Mouse (Mus musculus): ENCODE results near the gene Tceal1. TPM values are rescaled to one million over a fixed set of nuclear protein-coding genes. Genes with fewer than 3 reads are reported as not detected.

The Tceal1 gene
- polyA plus RNA-seq, 1 experiment = 2.9 TPM

GRCm38 (mm10) chrX:136755464-136755863, 47.7 kb downstream of the Tceal1 start:
- DNase-seq (ENCODE audit: low read depth) = no peak

Other genes starting within 250 kb of the Tceal1 start
- gene Kir3dl1, start 190.0 kb upstream of the Tceal1 start, polyA plus RNA-seq (2012; rRNA removed) = not detected in 2 replicates
- gene Kir3dl2, start 163.9 kb upstream of the Tceal1 start, polyA plus RNA-seq (2012; rRNA removed) = not detected in 2 replicates
- 9.5 and 14.9 TPM in 2 replicates for gene Tceal3, start 117.1 kb upstream of the Tceal1 start, polyA plus RNA-seq (2012; rRNA removed)
- 176 and 232 TPM in 2 replicates for gene Morf4l2, start 35.7 kb downstream of the Tceal1 start, polyA plus RNA-seq (2012; rRNA removed)
- not detected in 2 replicates for gene Glra4, start 72.2 kb downstream of the Tceal1 start, polyA plus RNA-seq (2012; rRNA removed)
- 3.4 and 4.7 TPM in 2 replicates for gene Plp1, start 114.7 kb downstream of the Tceal1 start, polyA plus RNA-seq (2012; rRNA removed)
- gene Rab9b, start 160.8 kb downstream of the Tceal1 start, polyA plus RNA-seq (2012; rRNA removed) = 0.08 and 0.27 TPM in 2 replicates
- gene H2bfm, start 219.3 kb downstream of the Tceal1 start, polyA plus RNA-seq (2012; rRNA removed) = not detected in 2 replicates

Measured in gonadal fat pad, adult 2 months (tissue).